Mouse (Mus musculus): ENCODE results near the gene Sept7.
A peak's percentile ranks its signal among the peaks of the same experiment; 100 is the strongest.
"Not testable (repeated sequence)": the region's sequence is repeated elsewhere in the genome, so short reads cannot be mapped to it uniquely, and the experiment has no call there.

Sept7 gene

DNA sequence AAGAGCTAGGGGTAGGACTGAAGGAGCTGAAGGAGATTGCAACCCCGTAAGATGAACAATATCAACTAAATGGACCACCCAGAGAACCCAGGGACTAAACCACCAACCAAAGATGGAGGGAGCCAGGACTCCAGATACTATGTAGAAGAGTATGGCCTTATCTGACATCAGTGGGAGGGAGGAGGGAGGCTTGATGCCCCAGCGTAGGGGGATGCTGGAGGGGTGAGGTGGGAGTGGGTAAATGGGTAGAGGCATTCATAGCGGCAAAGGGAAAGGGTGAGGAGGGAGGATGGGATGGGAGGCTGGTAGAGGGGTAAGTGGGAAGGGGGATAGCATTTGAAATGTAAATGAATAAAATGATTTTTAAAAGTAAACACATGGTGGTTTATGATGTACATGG is 8.2 kb downstream of the Sept7 start:
- no peak for DNase-seq (ENCODE audit: low read depth)

DNA sequence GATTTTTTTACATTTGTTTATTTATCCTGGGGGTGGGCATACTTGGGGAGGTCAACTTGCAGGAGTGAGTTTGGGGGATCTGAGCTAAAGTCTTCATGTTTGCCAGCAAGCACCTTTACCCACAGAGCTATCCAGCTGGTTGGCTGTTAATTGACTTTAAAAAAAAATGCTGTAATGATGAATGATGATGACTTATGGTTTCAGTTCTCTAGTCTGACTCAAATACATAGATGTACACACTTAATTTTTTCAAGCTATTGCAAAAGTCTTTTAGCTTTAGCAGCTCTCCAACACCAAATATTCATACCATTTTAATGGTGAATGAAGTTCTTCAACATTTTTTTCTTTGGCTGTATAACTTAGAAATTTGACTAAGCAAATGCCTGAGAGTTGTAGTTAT is 8.7 kb downstream of the Sept7 start:
- DNase-seq (ENCODE audit: low read depth), result no peak

DNA sequence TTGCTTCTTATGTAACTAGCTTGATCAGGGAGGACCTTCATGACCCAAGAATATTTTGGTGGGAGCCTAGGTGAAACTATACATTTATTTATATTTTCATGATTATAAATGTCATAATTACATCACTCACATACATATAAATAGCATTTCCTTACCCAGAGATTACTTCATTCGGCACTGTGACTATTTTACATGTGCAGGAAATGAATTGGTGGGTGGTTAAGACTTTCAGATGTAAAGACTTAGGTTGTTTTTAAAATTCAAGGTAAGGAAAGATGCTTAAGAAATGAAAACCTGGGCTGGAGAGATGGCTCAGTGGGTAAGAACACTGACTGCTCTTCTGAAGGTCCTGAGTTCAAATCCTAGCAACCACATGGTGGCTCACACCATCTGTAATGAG is 9.8 kb downstream of the Sept7 start:
- DNase-seq (ENCODE audit: low read depth), result no peak

DNA sequence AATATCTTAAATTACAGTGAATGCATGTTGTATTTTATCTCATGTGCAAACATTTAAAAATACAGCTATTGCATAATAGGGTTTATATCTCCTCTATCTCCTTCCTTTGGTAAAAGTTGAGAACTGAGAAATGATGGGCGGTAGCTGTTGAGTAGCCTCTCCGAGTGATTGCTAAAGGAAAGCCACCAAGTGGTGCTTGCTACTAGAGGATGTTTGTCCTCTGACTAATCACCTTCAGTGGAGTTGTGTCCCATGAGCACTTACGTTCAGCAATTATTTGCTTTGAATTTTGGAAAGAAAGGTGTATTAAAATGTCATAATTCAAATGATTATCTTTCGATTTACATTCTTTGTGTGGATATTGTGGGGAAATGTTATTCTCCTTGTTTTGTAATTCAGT is 13.6 kb downstream of the Sept7 start:
- DNase-seq (ENCODE audit: low read depth), result no peak

DNA sequence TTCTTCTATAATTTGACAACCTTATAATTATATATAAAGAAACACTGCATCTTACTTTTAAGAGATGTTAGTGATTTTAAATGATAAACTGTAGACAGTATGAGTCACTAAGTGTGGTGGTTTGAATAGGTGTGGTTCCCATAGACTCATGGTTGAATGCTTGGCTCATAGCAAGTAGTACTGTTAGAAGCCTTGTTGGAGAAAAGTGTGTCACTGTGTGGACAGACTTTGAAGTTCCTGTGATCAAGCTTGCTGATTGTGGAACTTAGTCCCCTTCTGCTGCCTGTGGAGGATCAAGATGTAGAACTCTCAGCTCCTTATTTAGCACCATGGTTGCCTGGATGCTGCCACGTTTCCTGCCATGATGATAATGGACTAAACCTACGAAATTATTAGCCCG is 14.9 kb downstream of the Sept7 start:
- no peak for DNase-seq (ENCODE audit: low read depth)

DNA sequence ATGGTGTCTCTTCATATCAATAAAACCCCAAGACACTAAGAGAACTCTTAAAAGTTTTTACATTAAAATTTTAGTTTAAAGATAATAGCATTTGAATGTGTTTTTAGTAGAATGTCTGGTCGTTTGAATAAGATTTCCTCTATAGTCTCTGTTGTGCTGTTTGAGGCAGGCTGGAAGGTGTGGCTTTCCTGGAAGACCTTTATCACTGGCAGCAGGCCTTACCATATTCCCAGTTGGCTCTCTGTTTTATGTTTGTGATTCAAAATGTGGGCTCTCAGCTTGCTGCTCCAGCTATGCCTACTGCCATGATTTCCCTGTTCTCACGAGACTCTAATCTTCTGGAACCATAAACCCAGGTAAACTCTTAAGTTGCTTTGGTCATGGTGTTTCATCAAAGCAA is 15.3 kb downstream of the Sept7 start:
- DNase-seq (ENCODE audit: low read depth), result no peak

DNA sequence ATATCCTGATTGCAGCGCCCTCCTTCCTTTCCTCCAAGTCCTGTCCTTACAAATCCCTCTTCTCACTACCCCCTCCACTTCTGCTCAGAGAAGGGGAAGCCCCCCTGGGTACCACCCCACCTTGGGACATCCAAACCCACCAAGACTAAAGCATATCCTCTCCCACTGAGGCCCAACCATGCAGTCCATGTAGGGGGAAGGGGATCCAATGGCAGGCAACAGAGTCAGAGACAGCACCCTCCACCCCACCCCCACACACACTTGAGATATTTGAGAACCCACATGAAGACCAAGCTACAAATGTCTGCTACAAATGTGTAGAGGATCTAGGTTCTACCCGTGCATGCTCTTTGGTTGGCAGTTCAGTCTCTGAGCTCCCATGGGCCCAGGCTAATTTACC is 19.7 kb downstream of the Sept7 start:
- no peak for DNase-seq (ENCODE audit: low read depth)

DNA sequence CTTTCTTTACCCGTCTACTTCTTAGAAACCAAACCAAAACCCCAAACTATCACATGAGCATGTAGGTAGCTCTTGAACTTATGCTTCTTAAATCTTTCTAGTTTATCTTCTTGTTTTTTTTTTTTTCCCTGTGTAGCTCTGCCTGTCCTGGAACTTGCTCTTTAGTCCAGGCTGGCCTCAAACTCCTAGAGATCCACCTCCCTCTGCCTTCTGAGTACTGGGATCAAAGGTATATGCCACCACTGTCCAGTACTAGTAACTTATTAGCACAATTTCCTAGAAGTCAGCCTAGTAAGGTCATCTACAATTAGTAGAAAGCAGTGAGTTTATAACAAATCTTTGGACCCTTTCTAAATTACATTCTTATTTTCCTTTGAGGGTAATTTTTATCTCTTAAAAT is 37.6 kb downstream of the Sept7 start:
- DNase-seq (ENCODE audit: low read depth), result no peak

DNA sequence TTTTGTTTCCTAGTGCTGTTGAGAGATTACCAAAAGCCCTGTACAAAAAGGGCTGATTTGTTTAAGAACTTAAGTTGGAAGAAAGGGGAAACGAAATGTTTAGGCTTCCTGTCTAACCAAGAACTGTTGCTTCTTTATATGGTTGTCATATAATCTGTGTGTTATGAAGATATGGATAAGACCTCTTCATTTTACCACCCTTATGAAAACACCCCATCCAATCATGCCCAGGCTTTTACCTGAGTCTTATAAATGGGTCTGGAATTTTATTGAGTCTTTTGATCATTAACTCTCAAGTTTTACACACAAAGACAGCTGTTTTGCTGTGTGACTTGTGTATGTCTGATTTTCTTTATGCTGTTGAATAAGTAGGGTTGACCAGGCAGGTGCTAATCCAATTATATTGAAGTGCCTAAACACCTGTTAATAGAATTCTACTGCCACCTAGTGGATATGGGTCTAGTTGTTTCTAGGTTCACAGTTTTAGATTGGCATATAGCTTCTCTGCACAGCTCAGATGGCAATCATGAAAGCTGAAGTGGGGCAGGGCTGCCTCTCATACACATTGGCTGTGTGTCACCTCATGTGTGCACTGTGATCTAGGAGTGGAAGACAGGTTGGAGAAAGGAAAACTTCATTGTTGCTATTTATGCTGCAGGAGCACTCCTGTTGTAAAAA is 57.4 kb downstream of the Sept7 start:
- peak; percentile 53 for DNase-seq (ENCODE audit: low read depth)

DNA sequence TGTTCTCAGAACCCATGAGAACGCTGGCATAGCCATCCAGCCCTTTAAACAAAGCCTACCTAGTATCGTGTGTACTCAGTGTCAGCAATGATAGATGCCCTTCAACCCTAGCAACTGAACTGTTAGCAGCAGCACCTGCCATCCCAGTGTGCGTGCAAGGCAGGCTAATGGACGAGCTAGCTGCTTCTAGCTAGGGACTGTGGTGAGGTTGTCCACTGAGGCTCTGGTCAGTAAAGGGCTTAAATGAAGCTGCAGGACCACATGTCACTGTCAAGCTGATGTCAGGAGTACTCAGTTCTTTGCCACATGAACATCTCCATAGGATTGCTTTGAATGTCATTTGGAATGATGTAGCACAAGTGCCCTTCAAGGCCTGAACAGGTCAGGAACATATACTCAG is 62.1 kb downstream of the Sept7 start:
- DNase-seq (ENCODE audit: low read depth), result no peak

DNA sequence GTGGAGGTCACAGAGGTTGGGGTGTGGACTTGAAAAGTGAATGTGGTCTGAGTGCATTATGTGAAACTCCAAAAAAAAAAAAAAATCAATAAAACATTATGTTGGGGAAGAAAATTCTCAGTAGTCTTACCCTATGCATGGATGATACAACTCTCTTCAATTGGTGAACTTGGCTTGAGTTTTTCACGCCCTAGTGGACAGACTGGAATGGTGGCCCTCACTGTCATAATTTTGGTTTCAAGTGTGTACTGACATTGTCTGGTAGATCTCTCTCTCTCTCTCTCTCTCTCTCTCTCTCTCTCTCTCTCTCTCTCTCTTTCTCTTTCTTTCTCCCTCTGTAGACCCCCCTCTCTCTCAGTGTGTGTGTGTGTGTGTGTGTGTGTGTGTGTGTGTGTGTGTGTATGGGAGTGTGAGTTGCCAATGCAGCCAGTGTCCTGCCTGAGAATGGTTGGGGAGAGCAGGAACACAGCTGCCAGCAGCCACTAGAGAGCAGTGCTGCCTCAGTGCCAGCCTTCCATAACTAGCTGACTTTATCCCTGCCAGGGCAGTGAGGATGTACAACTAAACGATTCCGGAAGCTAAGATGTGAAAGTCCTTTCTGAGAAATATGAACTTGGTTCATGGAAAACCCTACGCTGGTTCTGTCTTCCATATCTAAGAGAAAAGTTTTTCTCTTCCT is 65.7 kb downstream of the Sept7 start:
- DNase-seq (ENCODE audit: low read depth), result no peak

DNA sequence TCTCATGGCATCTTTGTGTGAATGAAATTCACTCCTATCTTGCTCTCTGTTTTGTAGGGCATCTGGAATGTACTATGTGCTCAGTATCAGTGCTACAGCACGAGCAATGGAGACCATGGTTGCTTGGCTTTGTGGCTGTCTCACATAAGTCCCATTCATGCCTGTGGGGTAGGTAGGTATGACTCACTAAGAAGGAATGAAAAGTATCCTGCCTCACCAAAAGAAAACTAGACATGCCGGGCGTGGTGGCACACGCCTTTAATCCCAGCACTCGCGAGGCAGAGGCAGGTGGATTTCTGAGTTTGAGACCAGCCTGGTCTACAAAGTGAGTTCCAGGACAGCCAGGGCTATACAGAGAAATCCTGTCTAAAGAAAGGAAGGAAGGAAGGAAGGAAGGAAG is 67.4 kb downstream of the Sept7 start:
- not testable (repeated sequence) for DNase-seq (ENCODE audit: low read depth)

DNA sequence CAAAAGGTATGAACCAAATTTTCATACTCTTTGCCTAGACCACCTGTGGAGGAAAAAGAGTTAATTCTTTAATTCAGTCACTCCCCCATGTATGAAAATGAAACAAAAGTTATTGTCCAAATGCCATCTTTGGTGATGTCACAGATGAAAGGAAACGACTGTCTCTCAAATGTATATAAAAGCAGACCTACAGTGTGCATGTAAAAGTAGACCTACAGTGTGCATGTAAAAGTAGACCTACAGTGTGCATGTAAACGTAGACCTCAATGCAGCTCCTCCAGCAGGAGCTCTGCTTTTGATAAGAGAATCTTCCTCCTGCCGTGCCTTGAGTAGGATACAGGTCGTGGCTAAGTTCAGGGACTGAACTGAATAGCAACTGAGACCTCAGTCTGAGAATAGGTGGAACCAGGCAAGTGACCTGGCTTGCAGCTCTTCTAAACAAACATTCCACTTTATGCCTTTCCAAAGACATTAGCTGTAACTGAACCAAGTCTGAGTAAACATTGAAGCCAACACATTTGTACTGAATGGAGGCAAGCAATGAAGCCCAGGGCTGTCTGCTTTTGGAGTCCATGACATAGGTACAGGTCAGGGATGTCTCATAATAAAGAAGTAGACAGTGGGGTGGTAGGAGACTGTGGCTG is 75.6 kb downstream of the Sept7 start:
- DNase-seq (ENCODE audit: low read depth), result no peak

DNA sequence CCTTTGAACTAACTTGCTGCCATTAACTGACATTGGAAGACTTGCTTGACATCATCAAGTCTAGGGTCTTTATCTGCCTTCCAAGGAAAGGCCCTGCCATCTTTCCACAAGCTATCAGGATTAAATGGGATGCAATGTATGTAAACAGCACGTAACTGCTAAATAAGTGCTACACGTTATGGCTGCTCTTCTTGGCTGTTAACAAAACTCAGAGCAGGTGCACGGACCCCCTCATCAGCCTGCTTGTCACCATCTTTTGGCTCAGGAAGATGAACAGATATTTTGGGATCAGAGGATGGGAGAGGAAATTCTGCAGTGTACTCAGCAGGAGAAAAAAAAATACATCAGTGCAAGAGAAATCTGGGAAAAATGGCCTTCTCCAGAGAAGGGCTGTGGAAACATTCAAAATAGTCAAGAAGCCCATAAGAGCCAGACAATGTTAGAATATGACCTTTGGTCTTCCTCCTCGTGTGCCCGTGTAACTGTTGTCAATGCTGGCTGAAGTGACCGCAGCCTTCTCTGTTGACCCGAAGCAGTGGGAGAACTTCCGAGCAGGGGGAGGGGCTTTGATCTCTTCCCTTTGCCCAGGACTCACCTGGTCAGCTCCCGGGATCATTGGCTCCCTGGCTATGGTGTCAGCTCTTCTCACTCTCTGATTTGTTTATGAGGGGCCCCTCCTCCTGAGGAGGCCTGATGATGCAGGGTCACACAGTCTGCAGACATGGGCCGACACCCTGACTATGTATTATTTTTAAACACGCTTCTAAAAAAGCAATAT is 76.9 kb downstream of the Sept7 start:
- no peak for DNase-seq (ENCODE audit: low read depth)

DNA sequence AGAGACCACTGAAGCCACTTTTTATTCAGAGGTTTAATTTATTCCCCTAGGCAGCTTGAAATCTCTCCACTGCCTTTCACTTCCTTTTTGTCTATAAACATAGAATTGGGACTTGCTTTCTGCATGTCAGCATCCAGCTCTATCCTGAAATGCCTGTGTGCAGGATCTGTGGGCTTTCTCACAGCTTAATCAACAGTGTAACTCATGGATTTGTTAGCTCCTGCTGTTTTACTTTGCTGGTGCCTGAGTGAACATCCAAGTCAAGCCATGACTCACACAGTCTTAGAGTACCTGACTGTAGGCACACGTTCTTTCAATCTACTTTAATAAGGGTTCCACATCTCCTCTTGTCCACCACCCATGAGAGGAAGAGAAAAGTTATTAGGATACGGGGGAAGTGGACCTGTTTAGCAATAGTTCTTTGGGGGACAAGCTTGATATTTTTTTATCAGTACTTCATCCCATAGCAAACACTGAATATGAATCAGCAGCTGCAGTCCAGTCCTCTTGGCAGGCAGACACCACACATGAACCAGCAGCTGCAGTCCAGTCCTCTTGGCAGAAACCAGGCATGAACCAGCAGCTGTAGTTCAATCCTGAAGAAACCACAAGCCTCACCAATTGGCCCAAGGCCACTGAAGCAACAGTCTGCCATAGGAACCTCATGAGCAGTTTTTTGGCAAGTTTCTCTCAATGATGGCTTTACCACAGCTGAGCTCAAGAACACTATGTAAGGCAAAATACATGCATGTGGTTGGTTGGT is 85.4 kb downstream of the Sept7 start:
- DNase-seq (ENCODE audit: low read depth), result no peak

DNA sequence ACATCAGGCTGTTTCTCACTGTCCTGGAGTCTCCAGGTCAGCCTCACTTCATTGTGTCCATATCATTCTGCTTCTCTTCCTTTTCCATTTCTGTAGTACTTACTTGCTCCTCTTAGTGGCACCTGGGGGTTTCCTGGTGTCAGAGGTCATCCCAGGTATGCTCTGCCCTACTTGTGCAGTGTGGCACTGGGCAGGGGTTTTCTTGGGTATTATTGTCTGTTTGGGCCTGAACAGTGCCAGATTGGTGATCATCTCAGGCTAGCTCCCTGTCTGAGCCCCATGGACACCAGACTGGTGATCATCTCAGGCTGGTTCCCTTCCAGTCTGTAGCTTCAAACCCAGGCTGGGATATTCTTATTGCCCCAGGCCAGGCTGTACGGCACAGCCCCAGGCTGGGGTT is 88.2 kb downstream of the Sept7 start:
- DNase-seq (ENCODE audit: low read depth), result no peak

DNA sequence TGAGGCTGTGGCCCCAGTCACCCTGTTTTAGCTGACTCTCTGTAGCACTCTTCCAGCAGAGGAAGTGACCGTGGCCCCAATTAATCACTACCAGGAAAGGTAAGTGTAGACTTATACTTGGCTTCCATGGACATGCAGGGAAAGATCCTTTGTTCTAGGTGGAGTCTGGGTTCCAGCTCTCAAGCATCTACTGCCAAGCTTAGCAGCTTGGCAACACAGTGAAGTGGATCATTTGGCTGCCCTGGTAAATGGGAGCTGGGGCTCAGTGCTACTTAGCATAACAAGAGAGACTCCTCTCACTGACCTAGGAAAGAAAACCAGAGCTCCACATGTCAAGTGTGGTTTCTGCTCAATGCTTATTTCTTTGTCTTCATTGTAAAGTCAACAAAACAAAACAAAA is 101.5 kb downstream of the Sept7 start:
- DNase-seq (ENCODE audit: low read depth), result no peak

DNA sequence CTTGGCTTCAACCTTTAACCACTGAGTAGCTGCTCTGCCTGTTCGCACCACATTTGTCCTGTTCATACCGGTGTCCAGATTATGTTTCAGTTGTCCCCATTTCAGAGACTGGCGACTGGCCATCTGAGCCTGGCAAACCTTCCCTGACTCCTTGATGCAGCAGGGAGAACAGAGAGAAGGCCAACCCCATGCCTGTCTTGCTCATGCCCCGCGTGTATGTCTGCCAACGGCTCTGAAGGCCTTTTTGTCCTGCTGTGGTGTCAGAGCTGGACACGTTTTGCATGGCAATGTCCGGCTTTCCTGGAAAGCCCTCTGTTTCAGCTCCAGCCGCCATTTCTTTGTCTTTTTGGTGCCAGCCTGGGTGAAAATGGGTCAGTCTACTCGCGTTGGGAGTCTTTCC is 103.6 kb downstream of the Sept7 start:
- DNase-seq (ENCODE audit: low read depth), result no peak

DNA sequence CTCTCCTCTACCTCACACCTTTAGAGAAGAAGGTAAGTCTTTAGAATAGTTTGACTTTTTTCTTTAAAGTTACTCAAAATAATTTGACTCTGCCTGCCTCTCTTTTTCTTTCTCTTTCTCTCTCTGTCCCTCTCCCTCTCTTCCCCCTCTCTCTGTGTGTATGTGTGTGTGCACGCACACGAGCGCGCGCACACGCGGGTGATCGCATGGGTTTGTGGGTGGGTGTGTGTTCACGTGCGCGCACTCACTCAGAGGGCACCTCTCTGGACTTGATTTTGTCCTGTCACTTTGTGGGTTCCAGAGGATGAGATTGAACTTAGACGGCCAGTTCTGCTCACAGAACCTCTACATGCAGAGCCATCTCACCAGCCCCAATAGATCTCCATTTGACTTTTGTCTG is 105.3 kb downstream of the Sept7 start:
- no peak for DNase-seq (ENCODE audit: low read depth)

DNA sequence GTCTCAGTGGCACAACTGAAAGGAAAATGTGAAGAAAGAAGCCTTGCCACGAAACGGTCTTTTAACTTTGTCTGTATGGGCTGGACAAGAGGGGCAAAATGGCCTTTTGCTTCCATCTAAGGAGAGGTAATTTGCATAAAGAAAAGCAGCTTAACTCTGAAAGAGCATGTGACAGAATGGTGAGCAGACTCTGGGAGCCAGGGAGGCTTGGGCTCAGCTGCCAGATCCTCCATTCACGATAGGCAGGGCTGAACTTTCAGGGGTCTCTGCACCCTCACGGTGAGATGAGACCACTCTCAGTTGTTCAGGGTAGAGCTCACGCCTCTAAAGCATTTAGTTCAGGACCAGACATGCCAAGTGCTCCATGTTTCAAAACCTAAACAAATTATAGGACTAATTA is 105.8 kb downstream of the Sept7 start:
- DNase-seq (ENCODE audit: low read depth), result no peak

Measured in c-Kit-positive CD71-negative TER-119-negative erythroid progenitor cells, embryonic 14.5 days (primary cell).